Mouse (Mus musculus): Measurements from ENCODE around the gene 2210017I01Rik. TPM values are rescaled to one million over a fixed set of nuclear protein-coding genes. Genes with fewer than 3 reads are reported as not detected.

2210017I01Rik gene
- total RNA-seq (2021) = not detected
- long read RNA-seq, experiment 1 = 0 reads
- long read RNA-seq, experiment 2 = 0 reads

- DNase-seq = no peak
Observed at GRCm38 (mm10) chr3:92607392-92607791, at the start of gene 2210017I01Rik. Gene 2210017I01Rik, minus strand, starts transcription at chr3:92607492.

GRCm38 (mm10) chr3:92656826-92657225 is 49.5 kb upstream of the 2210017I01Rik start, which contains the start of gene Lce1b:
Gene Lce1b, minus strand, starts transcription at chr3:92656926.
- DNase-seq = no peak

- no peak for DNase-seq
Observed at GRCm38 (mm10) chr3:92648207-92648606, 40.9 kb upstream of the 2210017I01Rik start, which contains the start of gene Lce1a1. Gene Lce1a1, minus strand, starts transcription at chr3:92648307.

GRCm38 (mm10) chr3:92639854-92640253 is 32.6 kb upstream of the 2210017I01Rik start:
- no peak for DNase-seq

GRCm38 (mm10) chr3:92638653-92638991 is 31.3 kb upstream of the 2210017I01Rik start:
- DNase-seq = no peak

GRCm38 (mm10) chr3:92637745-92638652 is 30.7 kb upstream of the 2210017I01Rik start:
- no peak for DNase-seq

GRCm38 (mm10) chr3:92621560-92621959 is 14.3 kb upstream of the 2210017I01Rik start, which contains the start of gene Lce6a:
Gene Lce6a, minus strand, starts transcription at chr3:92621660.
- no peak for DNase-seq

- DNase-seq = no peak
Observed at GRCm38 (mm10) chr3:92609804-92610203, 2.5 kb upstream of the 2210017I01Rik start.

GRCm38 (mm10) chr3:92602169-92602568 is 5.1 kb downstream of the 2210017I01Rik start:
- DNase-seq = no peak

GRCm38 (mm10) chr3:92600456-92600855 is 6.8 kb downstream of the 2210017I01Rik start:
- DNase-seq = no peak

GRCm38 (mm10) chr3:92599973-92600372 is 7.3 kb downstream of the 2210017I01Rik start:
- no peak for DNase-seq

- no peak for DNase-seq
Observed at GRCm38 (mm10) chr3:92598429-92598828, 8.9 kb downstream of the 2210017I01Rik start.

- DNase-seq = no peak
Observed at GRCm38 (mm10) chr3:92588858-92589257, 18.4 kb downstream of the 2210017I01Rik start, which contains the start of gene Smcp. Gene Smcp, minus strand, starts transcription at chr3:92588997.

- no peak for DNase-seq
Observed at GRCm38 (mm10) chr3:92587190-92587589, 20.1 kb downstream of the 2210017I01Rik start.

- DNase-seq = no peak
Observed at GRCm38 (mm10) chr3:92585055-92585454, 22.2 kb downstream of the 2210017I01Rik start.

- no peak for DNase-seq
Observed at GRCm38 (mm10) chr3:92583164-92583826, 24.0 kb downstream of the 2210017I01Rik start.

GRCm38 (mm10) chr3:92579508-92579907 is 27.8 kb downstream of the 2210017I01Rik start:
- DNase-seq = no peak

GRCm38 (mm10) chr3:92578652-92579413 is 28.5 kb downstream of the 2210017I01Rik start:
- DNase-seq = no peak

GRCm38 (mm10) chr3:92573449-92574041 is 33.7 kb downstream of the 2210017I01Rik start, which contains the start of gene Ivl:
Gene Ivl, minus strand, starts transcription at chr3:92573735.
- no peak for DNase-seq

- no peak for DNase-seq
Observed at GRCm38 (mm10) chr3:92572514-92573155, 34.7 kb downstream of the 2210017I01Rik start.

- DNase-seq = no peak
Observed at GRCm38 (mm10) chr3:92568752-92569151, 38.5 kb downstream of the 2210017I01Rik start.

Data from gastrocnemius, postnatal 25 days (tissue).